Mouse (Mus musculus): ENCODE measurements around the gene Guca1a. TPM values are rescaled to one million over a fixed set of nuclear protein-coding genes. Genes with fewer than 3 reads are reported as not detected.
A peak's percentile ranks its signal among the peaks of the same experiment; 100 is the strongest.

Guca1a gene
- total RNA-seq, 2 experiments from 2014 or later = 5.3 to 6.7 TPM

- ATAC-seq (replicated peaks; ENCODE audit: poor library complexity, severe bottlenecking) = peak; percentile 46
Observed at GRCm38 (mm10) chr17:47359964-47360363, 40.4 kb downstream of the Guca1a start.

- ATAC-seq (replicated peaks; ENCODE audit: poor library complexity, severe bottlenecking) = no peak
Observed at GRCm38 (mm10) chr17:47349721-47350319, 50.6 kb downstream of the Guca1a start.

Other genes with a start within 250 kb of the Guca1a start
- 65.1 and 68.0 TPM in 2 replicates for gene Mrps10, start 31.7 kb downstream of the Guca1a start, total RNA-seq (2014; fragmentation: Nextera tagmentation)
- 65.8 and 70.8 TPM in 2 replicates for gene Mrps10, start 31.7 kb downstream of the Guca1a start, total RNA-seq (2017)
- gene Guca1b, start 15.2 kb downstream of the Guca1a start, total RNA-seq (2014; fragmentation: Nextera tagmentation) = 0.47 and 0.80 TPM in 2 replicates
- gene Guca1b, start 15.2 kb downstream of the Guca1a start, total RNA-seq (2017) = 0.43 TPM in 1 of 2 replicates, not detected in the other
- 1.8 and 4.3 TPM in 2 replicates for gene AI661453, start 36.0 kb upstream of the Guca1a start, total RNA-seq (2014; fragmentation: Nextera tagmentation)
- gene AI661453, start 36.0 kb upstream of the Guca1a start, total RNA-seq (2017) = 0.34 and 0.62 TPM in 2 replicates
- gene 1700001C19Rik, start 36.8 kb upstream of the Guca1a start, total RNA-seq (2014; fragmentation: Nextera tagmentation) = not detected in 2 replicates
- gene 1700001C19Rik, start 36.8 kb upstream of the Guca1a start, total RNA-seq (2017) = 1.9 TPM in 1 of 2 replicates, not detected in the other
- 13.9 and 23.8 TPM in 2 replicates for gene Taf8, start 101.7 kb upstream of the Guca1a start, total RNA-seq (2014; fragmentation: Nextera tagmentation)
- 34.7 and 40.9 TPM in 2 replicates for gene Taf8, start 101.7 kb upstream of the Guca1a start, total RNA-seq (2017)
- gene Ccnd3, start 104.5 kb upstream of the Guca1a start, total RNA-seq (2014; fragmentation: Nextera tagmentation) = 99.8 and 128 TPM in 2 replicates
- gene Ccnd3, start 104.5 kb upstream of the Guca1a start, total RNA-seq (2017) = 35.5 and 35.9 TPM in 2 replicates
- 16.2 and 17.8 TPM in 2 replicates for gene Bysl, start 210.9 kb upstream of the Guca1a start, total RNA-seq (2014; fragmentation: Nextera tagmentation)
- 12.6 and 16.0 TPM in 2 replicates for gene Bysl, start 210.9 kb upstream of the Guca1a start, total RNA-seq (2017)
- gene Med20, start 211.0 kb upstream of the Guca1a start, total RNA-seq (2014; fragmentation: Nextera tagmentation) = 26.3 and 36.3 TPM in 2 replicates
- gene Med20, start 211.0 kb upstream of the Guca1a start, total RNA-seq (2017) = 25.0 and 29.5 TPM in 2 replicates
- 0.41 and 2.2 TPM in 2 replicates for gene Gm20517, start 211.0 kb upstream of the Guca1a start, total RNA-seq (2014; fragmentation: Nextera tagmentation)
- 2.5 and 3.1 TPM in 2 replicates for gene Gm20517, start 211.0 kb upstream of the Guca1a start, total RNA-seq (2017)
- 4.1 and 6.8 TPM in 2 replicates for gene Usp49, start 230.1 kb upstream of the Guca1a start, total RNA-seq (2014; fragmentation: Nextera tagmentation)
- gene Usp49, start 230.1 kb upstream of the Guca1a start, total RNA-seq (2017) = 1.5 and 4.1 TPM in 2 replicates

Measured in granulocyte monocyte progenitor cell, adult 5-6 weeks (primary cell).